Mouse (Mus musculus) liver, embryonic 14.5 days (tissue): ENCODE measurements around the gene Tiam2. TPM values are rescaled to one million over a fixed set of nuclear protein-coding genes. Genes with fewer than 3 reads are reported as not detected.

Experiments
- ATAC-seq: fragments of 200-750 bp; cut with Nextera tagmentation; 2 replicates; pipeline ENCODE4 v1.8.0; 2017; ENCODE audit warnings: moderate number of reproducible peaks, mild to moderate bottlenecking, moderate library complexity; ENCODE audit not compliant: insufficient read depth
- DNase-seq, 3 experiments: peaks; one replicate each; pipeline ENCODE4 v3.0.0-alpha.2; 2012 to 2013; ENCODE audit warnings: low read depth in 3 of 3, low spot score in 3 of 3
- H3K27ac ChIP-seq: fragments of 300-500 bp; sonication (generic); 2 replicates; pipeline ENCODE4 v1.5.1; 2014; ENCODE audit warnings: moderate library complexity, mild to moderate bottlenecking, control low read depth, inconsistent platforms
- H3K27me3 ChIP-seq: fragments of 300-500 bp; sonication (generic); 2 replicates; pipeline ENCODE4 v1.6.1; 2014; ENCODE audit warnings: mild to moderate bottlenecking, low read length, moderate library complexity; ENCODE audit not compliant: control insufficient read depth, insufficient read depth
- H3K36me3 ChIP-seq: fragments of 300-500 bp; sonication (generic); replicated peaks from 2 replicates; pipeline ENCODE4 v1.6.1; 2014; ENCODE audit warnings: low read depth; ENCODE audit not compliant: control insufficient read depth, insufficient read depth
- H3K4me1 ChIP-seq, 2 experiments: fragments of 200-500 bp in 1 of 2; fragments of 300-500 bp in 1 of 2; sonication (generic) in 1 of 2; replicated peaks; 2 replicates each; pipeline ENCODE4 v1.6.1; 2012 to 2014; ENCODE audit warnings: antibody characterized with exemption in 1 of 2, inconsistent platforms in 1 of 2, low read length in 1 of 2; ENCODE audit not compliant: control insufficient read depth in 2 of 2, insufficient read depth in 2 of 2
- H3K4me2 ChIP-seq: fragments of 300-500 bp; sonication (generic); 2 replicates; pipeline ENCODE4 v1.6.1; 2014; ENCODE audit warnings: low read depth, mild to moderate bottlenecking, control low read depth, moderate library complexity
- H3K4me3 ChIP-seq, 2 experiments: fragments of 200-500 bp in 1 of 2; fragments of 300-500 bp in 1 of 2; sonication (generic) in 1 of 2; 2 replicates each; pipeline ENCODE4 v1.5.1; 2012 to 2014; ENCODE audit warnings: low read depth in 2 of 2, low read length in 2 of 2, mild to moderate bottlenecking in 2 of 2, control low read depth in 1 of 2, inconsistent platforms in 1 of 2, moderate library complexity in 1 of 2; ENCODE audit not compliant: insufficient read depth in 1 of 2
- H3K9ac ChIP-seq: fragments of 300-500 bp; sonication (generic); replicated peaks from 2 replicates; pipeline ENCODE4 v1.6.1; 2014; ENCODE audit warnings: mild to moderate bottlenecking, control low read depth, moderate library complexity
- H3K9me3 ChIP-seq: fragments of 300-500 bp; sonication (generic); 2 replicates; pipeline ENCODE4 v1.6.1; 2016; ENCODE audit warnings: low read length, mixed read lengths; ENCODE audit not compliant: control insufficient read depth
- CTCF ChIP-seq: IDR thresholded peaks from 2 replicates; pipeline ENCODE4 v1.5.1; 2016; ENCODE audit warnings: antibody characterized with exemption, low read depth, control low read depth
- EP300 ChIP-seq: IDR thresholded peaks from 2 replicates; pipeline ENCODE4 v1.6.1; 2016; ENCODE audit warnings: antibody characterized with exemption, low read depth
- WGBS: fragments of 180-500 bp; shearing (Covaris S2); extraction: QIAGEN DNeasy Blood & Tissue Kit; methylation state at CpG from one replicate; pipeline ENCODE4 v1.1.7; 2014; ENCODE audit not compliant: insufficient replicate concordance; 5-methylcytosine and 5-hydroxymethylcytosine counted together
- polyA plus RNA-seq, 2 experiments: library from polyadenylated mRNA; depleted of rRNA in 1 of 2; stranded (reverse) in 1 of 2; unstranded in 1 of 2; fragments of >200 nt; fragmentation: Nextera tagmentation in 1 of 2; extraction: Ambion mirVana in 1 of 2; gene quantifications; 2 replicates each; pipeline versions ENCODE4 v1.2.1 to v1.2.3; 2012 to 2014

The Tiam2 gene
- polyA plus RNA-seq, 2 experiments: 0.30 to 0.60 TPM

DNA sequence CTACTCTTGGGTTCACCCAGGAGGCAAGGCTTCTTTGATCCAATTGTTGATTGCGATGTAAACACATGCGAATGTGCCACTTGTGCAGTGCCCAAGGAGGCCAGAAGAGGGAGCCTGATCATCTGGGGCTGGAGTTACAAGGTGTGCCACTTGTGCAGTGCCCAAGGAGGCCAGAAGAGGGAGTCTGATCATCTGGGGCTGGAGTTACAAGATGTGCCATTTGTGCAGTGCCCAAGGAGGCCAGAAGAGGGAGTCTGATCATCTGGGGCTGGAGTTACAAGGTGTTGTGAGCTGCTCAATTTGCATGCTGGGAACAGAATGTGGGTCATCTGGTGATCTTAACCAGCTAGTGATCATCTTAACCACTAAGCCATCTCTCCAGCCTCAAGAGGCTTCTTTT, 124.7 kb downstream of the Tiam2 start:
- Histone ChIP-seq H3K27me3 (no peaks in the 10 kb centered on the region), H3K4me2 (no peak overlapping the region), H3K4me1 (0 out of 4 replicates have a peak, but pooled peaks cover 0 to 1% of the 10 kb centered on the region in 2 experiments), H3K27ac (no peak overlapping the region), H3K36me3 (no peaks in the 10 kb centered on the region), H3K4me3 (no peak overlapping the region), H3K9me3 (no peaks in the 10 kb centered on the region), H3K9ac (no peak overlapping the region)
- TF ChIP-seq EP300 (no peak), CTCF (peak; percentile 99)
- ATAC-seq (peak; percentile 78), DNase-seq (peak; percentile 50 to 60 (median 55))
- WGBS: 50% methylated on average over 2 of the region's 2 CpGs

DNA sequence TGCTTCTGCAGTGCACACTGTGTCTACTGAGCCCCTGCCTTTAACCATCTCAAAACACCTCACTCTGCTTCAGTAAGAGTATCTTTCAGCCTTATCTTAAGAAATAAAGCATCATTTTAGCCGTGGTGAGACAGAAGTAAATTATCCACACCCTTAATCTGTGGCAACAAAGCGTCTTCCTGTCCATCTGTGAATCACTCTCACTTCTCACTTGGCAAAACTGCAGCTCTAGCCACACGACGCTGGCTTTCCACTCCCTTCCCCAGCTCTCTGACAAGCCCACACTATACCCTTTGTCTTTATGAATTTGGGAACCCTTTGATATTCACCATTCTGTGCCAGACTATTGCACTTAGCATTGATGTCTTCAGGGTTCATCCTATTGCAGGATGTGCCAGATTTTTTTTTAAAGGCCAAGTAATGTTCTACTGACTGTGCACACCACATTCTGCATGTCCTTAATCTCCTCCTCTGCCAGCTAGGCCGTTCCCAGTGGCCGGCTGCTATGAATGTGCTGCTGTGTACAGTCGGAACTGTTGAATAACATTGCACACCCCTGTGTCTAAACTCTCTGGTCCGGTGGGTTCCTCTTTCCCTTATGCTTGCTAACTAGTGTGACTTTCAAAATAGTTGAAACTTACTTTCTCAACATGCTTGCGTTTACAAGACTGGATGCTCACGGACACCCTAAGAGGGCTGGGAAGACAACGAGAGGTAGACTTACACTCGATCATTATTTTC, 126.4 kb downstream of the Tiam2 start:
- Histone ChIP-seq H3K4me1 (0 out of 4 replicates have a peak, but pooled peaks cover 0 to 1% of the 10 kb centered on the region in 2 experiments), H3K27me3 (no peaks in the 10 kb centered on the region), H3K4me2 (no peak overlapping the region), H3K9ac (no peak overlapping the region), H3K9me3 (no peaks in the 10 kb centered on the region), H3K4me3 (no peak overlapping the region), H3K36me3 (no peaks in the 10 kb centered on the region), H3K27ac (no peak overlapping the region)
- TF ChIP-seq EP300 (no peak), CTCF (no peak)
- WGBS: 56% methylated on average over 12 of the region's 12 CpGs
- ATAC-seq (no peak), DNase-seq (no peak)

DNA sequence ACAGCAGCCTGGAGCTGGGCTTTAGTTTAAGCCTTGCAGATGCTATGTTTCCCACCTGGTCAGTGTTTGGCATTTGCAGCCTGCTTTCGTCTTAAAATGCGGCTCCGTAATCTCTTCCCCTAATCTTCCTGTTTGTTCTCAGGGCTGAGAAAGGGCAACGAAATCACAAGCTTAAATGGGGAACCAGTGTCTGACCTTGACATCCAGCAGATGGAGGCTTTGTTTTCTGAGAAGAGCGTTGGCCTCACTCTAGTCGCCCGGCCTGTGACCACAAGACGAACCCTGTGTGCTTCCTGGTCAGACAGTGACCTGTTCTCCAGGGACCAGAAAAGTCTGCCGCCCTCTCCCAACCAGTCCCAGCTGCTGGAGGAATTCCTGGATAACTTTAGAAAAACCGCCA, 127.6 kb downstream of the Tiam2 start:
- Histone ChIP-seq H3K27ac (no peak overlapping the region), H3K4me1 (0 out of 4 replicates have a peak, but pooled peaks cover 0 to 1% of the 10 kb centered on the region in 2 experiments), H3K9ac (no peak overlapping the region), H3K36me3 (no peaks in the 10 kb centered on the region), H3K4me2 (no peak overlapping the region), H3K9me3 (no peaks in the 10 kb centered on the region), H3K4me3 (no peak overlapping the region), H3K27me3 (no peaks in the 10 kb centered on the region)
- DNase-seq: no peak
- no peak for ATAC-seq
- 15% methylated on average over 10 of the region's 10 CpGs for WGBS
- no peak for TF ChIP-seq EP300
- no peak for TF ChIP-seq CTCF

DNA sequence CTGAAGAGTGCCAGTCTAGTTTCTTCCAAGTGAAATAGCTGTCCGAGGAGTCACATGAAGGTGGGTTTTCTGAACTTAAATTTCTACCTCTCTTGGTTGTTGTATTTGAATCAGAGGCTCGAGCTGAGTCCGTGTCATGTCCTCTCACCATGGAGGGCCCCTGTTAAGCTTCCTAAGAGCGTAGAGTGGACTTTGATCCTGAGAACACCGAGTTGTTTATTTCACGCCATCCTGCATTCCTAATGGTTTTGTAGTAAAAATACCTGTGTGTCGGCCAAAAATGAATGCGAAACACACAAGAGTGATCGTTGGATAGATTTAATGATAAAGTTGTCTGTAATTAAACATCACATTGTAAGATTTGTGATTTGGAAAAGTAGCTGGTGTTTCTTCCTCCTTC, 128.5 kb downstream of the Tiam2 start:
- Histone ChIP-seq H3K27me3 (no peaks in the 10 kb centered on the region), H3K27ac (no peak overlapping the region), H3K4me3 (no peak overlapping the region), H3K4me1 (0 out of 4 replicates have a peak, but pooled peaks cover 0 to 1% of the 10 kb centered on the region in 2 experiments), H3K36me3 (no peaks in the 10 kb centered on the region), H3K4me2 (no peak overlapping the region), H3K9me3 (no peaks in the 10 kb centered on the region), H3K9ac (no peak overlapping the region)
- 71% methylated on average over 9 of the region's 9 CpGs for WGBS
- no peak for DNase-seq
- no peak for ATAC-seq
- TF ChIP-seq CTCF: no peak
- TF ChIP-seq EP300: no peak

DNA sequence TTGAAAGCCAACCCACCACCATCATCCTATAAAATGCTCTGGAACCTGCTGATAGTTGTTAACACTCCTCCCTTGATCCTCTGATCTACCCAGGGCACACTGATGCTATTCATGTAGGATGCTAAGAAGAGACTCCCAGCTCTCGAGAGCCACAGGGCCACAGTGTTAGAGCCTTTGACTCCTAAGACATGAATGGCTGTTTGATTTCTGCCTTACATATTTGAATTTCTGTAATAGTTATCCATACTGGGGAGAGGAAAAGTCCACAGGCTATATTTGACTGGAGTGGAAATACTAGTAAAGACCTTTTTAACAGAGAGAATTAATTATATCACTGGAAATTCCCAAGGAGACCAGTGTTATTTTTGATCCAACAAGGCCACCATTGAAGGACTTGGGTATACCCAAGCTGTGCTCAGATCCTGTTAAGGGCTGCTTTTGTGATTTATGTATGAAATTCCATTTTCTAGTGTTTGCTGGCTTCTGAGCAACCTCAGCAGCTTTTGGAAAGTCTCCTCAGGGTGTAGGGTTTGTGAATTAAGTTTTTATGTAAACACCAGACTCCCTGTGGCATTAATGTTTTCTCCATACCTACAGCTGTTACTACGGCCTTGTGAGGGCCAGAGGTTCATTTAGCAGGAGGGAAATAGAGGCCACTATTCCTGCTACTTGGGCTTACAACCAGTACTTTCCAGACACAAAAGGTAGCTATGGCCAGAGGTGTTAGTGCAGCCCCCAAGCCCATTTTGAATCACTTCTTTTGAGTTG, 131.7 kb downstream of the Tiam2 start:
- Histone ChIP-seq H3K4me2 (no peak overlapping the region), H3K27me3 (no peaks in the 10 kb centered on the region), H3K4me1 (0 out of 4 replicates have a peak, but pooled peaks cover 0 to 1% of the 10 kb centered on the region in 2 experiments), H3K9ac (no peak overlapping the region), H3K36me3 (no peaks in the 10 kb centered on the region), H3K4me3 (no peak overlapping the region), H3K9me3 (no peaks in the 10 kb centered on the region), H3K27ac (no peak overlapping the region)
- no peak for DNase-seq
- TF ChIP-seq EP300 (no peak), CTCF (no peak)
- WGBS: 51% methylated on average over 2 of the region's 2 CpGs
- ATAC-seq: no peak
